Mouse (Mus musculus) brain, embryonic 14.5 days (tissue): ENCODE measurements around the gene Kcnh1.

Experiments used
- CTCF ChIP-seq: fragments of 200-500 bp; IDR thresholded peaks from 2 replicates; pipeline ENCODE4 v1.5.1; 2012; ENCODE audit warnings: inconsistent platforms, mild to moderate bottlenecking, moderate library complexity, borderline replicate concordance; ENCODE audit not compliant: insufficient read depth, insufficient read length; ENCODE audit errors: extremely low read depth
- POLR2A ChIP-seq: fragments of 200-500 bp; IDR thresholded peaks from 2 replicates; pipeline ENCODE4 v1.6.1; 2012; ENCODE audit warnings: mild to moderate bottlenecking, inconsistent platforms, borderline replicate concordance; ENCODE audit not compliant: poor library complexity, insufficient read depth, insufficient read length, severe bottlenecking; ENCODE audit errors: extremely low read depth

GRCm38 (mm10) chr1:192457526-192458206, 267.1 kb downstream of the Kcnh1 start:
- TF ChIP-seq CTCF (no peak), POLR2A (no peak)
